Mouse (Mus musculus): ENCODE measurements around the gene Trim40.

DNA sequence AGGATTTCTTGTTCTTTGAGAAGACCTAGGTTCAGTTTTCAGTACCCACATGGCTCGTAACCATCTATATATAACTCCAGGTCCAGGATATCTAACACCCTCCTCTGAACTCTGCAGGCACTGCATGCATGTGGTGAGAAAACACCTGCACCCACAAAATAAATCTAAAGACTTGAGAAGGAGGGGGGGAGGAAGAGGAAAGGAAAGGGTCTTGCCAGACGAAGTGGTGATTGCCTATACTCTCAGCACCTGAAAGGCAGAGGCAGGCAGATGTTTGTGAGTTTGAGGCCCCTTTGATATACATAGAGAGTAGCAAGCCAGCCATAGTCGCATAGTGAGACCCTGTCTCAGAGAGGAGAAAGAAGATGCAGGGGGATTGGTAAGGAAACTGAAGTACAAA lies 50.0 kb downstream of the Trim40 start:
- TF ChIP-seq GATA1 (IDR thresholded peaks at IDR 0.05; ENCODE audit: borderline replicate concordance, low read length) (no peak), FLI1 (IDR thresholded peaks at IDR 0.05; ENCODE audit: low read length) (no peak)
